Mouse (Mus musculus) lung, embryonic 15.5 days (tissue): ENCODE data around the gene Selplg. TPM values are rescaled to one million over a fixed set of nuclear protein-coding genes. Genes with fewer than 3 reads are reported as not detected.
A peak's percentile ranks its signal among the peaks of the same experiment; 100 is the strongest.
"Not testable (repeated sequence)": the region's sequence is repeated elsewhere in the genome, so short reads cannot be mapped to it uniquely, and the experiment has no call there.

Experiments
- ATAC-seq: fragments of 200-750 bp; cut with Nextera tagmentation; 2 replicates; pipeline ENCODE4 v1.8.0; 2017; ENCODE audit warnings: moderate number of reproducible peaks, borderline replicate concordance; ENCODE audit not compliant: low FRiP score, low TSS enrichment; ENCODE audit errors: extremely low read depth
- H3K27ac ChIP-seq: fragments of 300-500 bp; sonication (generic); 2 replicates; pipeline ENCODE4 v1.5.1; 2015; ENCODE audit warnings: moderate library complexity, mild to moderate bottlenecking, inconsistent platforms
- H3K27me3 ChIP-seq: fragments of 300-500 bp; sonication (generic); 2 replicates; pipeline ENCODE4 v1.6.1; 2015; ENCODE audit warnings: inconsistent platforms
- H3K36me3 ChIP-seq: fragments of 300-500 bp; sonication (generic); 2 replicates; pipeline ENCODE4 v1.6.1; 2015; ENCODE audit warnings: inconsistent platforms
- H3K4me1 ChIP-seq: fragments of 300-500 bp; sonication (generic); 2 replicates; pipeline ENCODE4 v1.6.1; 2015; ENCODE audit warnings: inconsistent platforms
- H3K4me2 ChIP-seq: fragments of 300-500 bp; sonication (generic); 2 replicates; pipeline ENCODE4 v1.6.1; 2015; ENCODE audit warnings: inconsistent platforms, mild to moderate bottlenecking, moderate library complexity
- H3K4me3 ChIP-seq: fragments of 300-500 bp; sonication (generic); 2 replicates; pipeline ENCODE4 v1.5.1; 2015; ENCODE audit warnings: mild to moderate bottlenecking, inconsistent platforms
- H3K9ac ChIP-seq: fragments of 300-500 bp; sonication (generic); 2 replicates; pipeline ENCODE4 v1.6.1; 2015; ENCODE audit warnings: inconsistent platforms
- H3K9me3 ChIP-seq: fragments of 300-500 bp; sonication (generic); 2 replicates; pipeline ENCODE4 v1.6.1; 2016; ENCODE audit warnings: inconsistent platforms
- WGBS: fragments of 180-500 bp; shearing (Covaris S2); methylation state at CpG from one replicate; pipeline ENCODE4 v1.1.7; 2015; 5-methylcytosine and 5-hydroxymethylcytosine counted together
- polyA plus RNA-seq: library from polyadenylated mRNA; unstranded; fragments of >200 nt; fragmentation: Nextera tagmentation; extraction: Ambion mirVana; gene quantifications from 2 replicates; pipeline ENCODE4 v1.2.1, GENCODE M21; 2015

Gene Selplg
- polyA plus RNA-seq, 1 experiment from 2014 or later: 8.2 TPM

DNA sequence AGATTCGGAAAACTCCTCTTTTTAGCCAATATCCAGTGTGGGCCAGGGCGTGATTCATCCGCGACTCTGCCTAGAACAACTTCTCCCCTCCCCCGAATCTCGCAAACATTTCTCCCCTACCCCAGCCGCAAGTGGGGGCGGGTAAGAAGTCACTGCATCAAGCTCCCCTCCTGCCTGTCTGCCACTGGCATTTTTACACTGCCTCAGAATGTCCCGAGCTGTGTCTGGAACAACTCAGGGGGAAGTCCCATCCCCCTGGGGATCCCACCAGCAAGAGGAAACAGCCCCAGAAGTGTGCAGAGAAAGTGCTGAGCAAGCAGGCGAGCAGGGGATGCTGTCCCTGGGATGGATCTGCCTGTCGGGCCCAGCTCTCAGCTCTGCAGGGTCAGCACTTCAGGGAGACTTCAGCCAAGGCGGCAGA, 48.9 kb downstream of the Selplg start:
- Histone ChIP-seq H3K27me3 (peaks cover 4% of the 10 kb centered on the region; the same call in 1 of the 2 replicates), H3K4me1 (peaks cover 26% of the 10 kb centered on the region), H3K9me3 (no peaks in the 10 kb centered on the region), H3K9ac (no peak overlapping the region), H3K27ac (peak overlapping the region; percentile 89), H3K4me3 (peak overlapping the region; percentile 5; the same call in 1 of the 2 replicates), H3K36me3 (no peaks in the 10 kb centered on the region), H3K4me2 (peak overlapping the region; percentile 29; the same call in 1 of the 2 replicates)
- ATAC-seq: peak; percentile 72
- 11% methylated on average over 12 of the region's 12 CpGs for WGBS

DNA sequence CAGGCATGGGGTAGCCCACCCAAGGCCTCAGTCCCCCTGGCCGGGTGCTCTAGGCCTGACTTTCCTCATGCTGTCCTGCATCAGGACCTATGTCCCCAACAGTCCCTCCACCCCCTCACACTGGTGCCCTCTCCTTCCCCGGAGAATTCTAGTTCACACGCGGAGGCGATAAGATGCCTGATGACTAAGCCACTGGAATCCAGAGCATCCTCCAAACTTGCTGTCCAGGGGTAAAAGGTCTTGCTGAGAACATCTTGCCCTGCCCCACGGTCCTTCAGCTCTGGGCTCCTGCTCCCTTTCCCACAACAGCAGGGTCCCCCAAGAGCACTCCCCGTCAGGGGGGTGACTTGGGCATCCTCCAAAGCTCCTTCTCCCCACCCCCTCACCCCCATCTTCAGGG, 49.8 kb downstream of the Selplg start:
- no peak overlapping the region for H3K9ac ChIP-seq
- H3K27me3 ChIP-seq: peaks cover 4% of the 10 kb centered on the region; the same call in 1 of the 2 replicates
- no peaks in the 10 kb centered on the region for H3K36me3 ChIP-seq
- no peaks in the 10 kb centered on the region for H3K9me3 ChIP-seq
- no peak for ATAC-seq
- no peak overlapping the region for H3K4me3 ChIP-seq
- H3K27ac ChIP-seq: peak overlapping the region; percentile 89
- no peak overlapping the region for H3K4me2 ChIP-seq
- WGBS: 76% methylated on average over 7 of the region's 7 CpGs
- H3K4me1 ChIP-seq: peaks cover 23% of the 10 kb centered on the region

DNA sequence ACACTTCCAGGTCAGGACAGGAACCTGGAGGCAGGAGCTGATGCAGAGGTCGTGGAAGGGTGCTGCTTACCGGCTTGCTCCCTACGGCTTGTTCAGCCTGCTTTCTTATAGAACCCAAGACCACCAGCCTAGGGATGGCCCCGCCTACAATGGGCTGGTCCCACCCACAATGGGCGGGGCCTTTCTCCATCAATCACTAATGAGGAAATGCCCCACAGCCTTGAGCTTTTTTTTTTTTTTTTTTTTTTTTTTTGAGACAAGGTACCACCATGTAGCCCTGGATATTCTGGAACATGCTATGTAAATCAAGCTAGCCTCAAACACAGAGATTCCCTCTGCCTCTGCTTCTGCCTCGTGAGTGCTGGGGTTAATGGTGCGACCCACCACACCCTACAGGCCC, 50.6 kb downstream of the Selplg start:
- peaks cover 23% of the 10 kb centered on the region for H3K4me1 ChIP-seq
- peaks cover 4% of the 10 kb centered on the region for H3K36me3 ChIP-seq
- H3K9ac ChIP-seq: no peak overlapping the region
- peaks cover 4% of the 10 kb centered on the region; the same call in 1 of the 2 replicates for H3K27me3 ChIP-seq
- ATAC-seq: no peak
- WGBS: 78% methylated on average over 7 of the region's 7 CpGs
- no peak overlapping the region for H3K4me2 ChIP-seq
- no peaks in the 10 kb centered on the region for H3K9me3 ChIP-seq
- no peak overlapping the region for H3K27ac ChIP-seq
- H3K4me3 ChIP-seq: no peak overlapping the region

DNA sequence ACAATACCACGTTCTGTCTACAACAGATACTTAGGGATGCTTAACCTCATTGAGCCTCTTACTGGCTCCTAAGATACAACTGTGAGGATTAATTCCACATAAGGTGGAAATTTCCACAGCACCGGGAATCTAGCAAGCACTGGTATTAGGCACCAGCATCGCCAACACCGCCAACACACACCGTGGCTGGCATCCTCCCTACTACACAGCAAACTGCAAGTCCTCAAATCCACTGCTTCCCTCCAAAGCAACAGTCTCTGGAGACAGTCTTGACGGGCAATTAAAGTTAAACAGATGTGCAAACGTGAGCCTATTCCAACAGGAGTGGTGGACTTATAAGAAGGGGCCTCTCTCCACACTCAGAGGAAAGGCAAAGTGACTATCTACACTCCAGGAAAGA, 51.2 kb downstream of the Selplg start:
- no peak for ATAC-seq
- peaks cover 23% of the 10 kb centered on the region for H3K4me1 ChIP-seq
- no peak overlapping the region for H3K4me2 ChIP-seq
- peaks cover 4% of the 10 kb centered on the region; the same call in 1 of the 2 replicates for H3K27me3 ChIP-seq
- H3K4me3 ChIP-seq: no peak overlapping the region
- no peak overlapping the region for H3K9ac ChIP-seq
- peaks cover 9% of the 10 kb centered on the region for H3K36me3 ChIP-seq
- H3K9me3 ChIP-seq: no peaks in the 10 kb centered on the region
- 78% methylated on average over 7 of the region's 7 CpGs for WGBS
- H3K27ac ChIP-seq: no peak overlapping the region

GRCm38 (mm10) chr5:113780763-113781162, 51.7 kb downstream of the Selplg start:
- Histone ChIP-seq H3K27ac (no peak overlapping the region), H3K4me1 (peaks cover 23% of the 10 kb centered on the region), H3K36me3 (peaks cover 14% of the 10 kb centered on the region), H3K27me3 (peaks cover 4% of the 10 kb centered on the region; the same call in 1 of the 2 replicates), H3K9me3 (no peaks in the 10 kb centered on the region), H3K4me2 (no peak overlapping the region), H3K9ac (no peak overlapping the region), H3K4me3 (no peak overlapping the region)
- no peak for ATAC-seq
- 81% methylated on average over 5 of the region's 5 CpGs for WGBS

DNA sequence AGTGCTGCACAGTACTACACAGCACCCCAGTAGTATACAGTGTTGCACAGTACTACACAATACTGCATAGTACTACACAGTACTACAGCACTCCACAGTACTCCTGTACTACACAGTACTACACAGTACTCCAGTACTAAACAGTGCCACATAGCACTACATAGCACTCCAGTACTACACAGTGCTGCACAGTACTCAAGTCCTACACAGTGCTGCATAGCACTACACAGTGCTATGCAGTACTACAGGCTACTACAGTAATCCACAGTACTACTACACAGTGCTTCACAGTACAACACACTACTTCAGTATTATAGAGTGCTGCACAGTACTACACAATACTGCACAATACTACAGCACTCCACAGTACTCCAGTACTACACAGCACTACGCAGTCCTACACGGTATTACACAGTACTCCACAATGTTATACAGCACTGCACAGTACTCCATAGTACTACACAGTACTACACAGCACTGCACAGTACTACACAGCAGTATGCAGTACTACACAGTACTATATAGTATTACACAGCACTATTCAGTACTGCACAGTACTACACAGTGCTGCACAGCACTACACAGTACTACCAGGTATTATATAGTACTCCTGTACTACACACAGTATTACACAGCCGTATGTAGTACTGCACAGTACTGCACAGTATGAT, 52.2 kb downstream of the Selplg start:
- H3K4me3 ChIP-seq: no peak overlapping the region
- WGBS: 95% methylated on average over 3 of the region's 3 CpGs
- ATAC-seq: no peak
- peaks cover 23% of the 10 kb centered on the region for H3K4me1 ChIP-seq
- no peak overlapping the region for H3K9ac ChIP-seq
- H3K36me3 ChIP-seq: peaks cover 19% of the 10 kb centered on the region
- peaks cover 4% of the 10 kb centered on the region; the same call in 1 of the 2 replicates for H3K27me3 ChIP-seq
- no peak overlapping the region for H3K4me2 ChIP-seq
- no peaks in the 10 kb centered on the region for H3K9me3 ChIP-seq
- H3K27ac ChIP-seq: no peak overlapping the region

- no peak for ATAC-seq
- peaks cover 19% of the 10 kb centered on the region for H3K4me1 ChIP-seq
- H3K4me3 ChIP-seq: no peak overlapping the region
- 64% methylated on average over 5 of the region's 5 CpGs for WGBS
- H3K9ac ChIP-seq: no peak overlapping the region
- peaks cover 26% of the 10 kb centered on the region for H3K36me3 ChIP-seq
- H3K27ac ChIP-seq: no peak overlapping the region
- no peak overlapping the region for H3K4me2 ChIP-seq
- H3K9me3 ChIP-seq: no peaks in the 10 kb centered on the region
- H3K27me3 ChIP-seq: peaks cover 4% of the 10 kb centered on the region; the same call in 1 of the 2 replicates
Observed at GRCm38 (mm10) chr5:113779569-113779968, 52.9 kb downstream of the Selplg start.

- H3K27ac ChIP-seq, H3K9me3 ChIP-seq, H3K9ac ChIP-seq, H3K4me3 ChIP-seq, H3K4me2 ChIP-seq, ATAC-seq, H3K27me3 ChIP-seq: not testable (repeated sequence)
- WGBS: 83% methylated on average over 8 of the region's 8 CpGs
- Histone ChIP-seq H3K4me1 (peaks cover 12% of the 10 kb centered on the region), H3K36me3 (peaks cover 30% of the 10 kb centered on the region)
Observed at GRCm38 (mm10) chr5:113777728-113778127, 54.7 kb downstream of the Selplg start.

DNA sequence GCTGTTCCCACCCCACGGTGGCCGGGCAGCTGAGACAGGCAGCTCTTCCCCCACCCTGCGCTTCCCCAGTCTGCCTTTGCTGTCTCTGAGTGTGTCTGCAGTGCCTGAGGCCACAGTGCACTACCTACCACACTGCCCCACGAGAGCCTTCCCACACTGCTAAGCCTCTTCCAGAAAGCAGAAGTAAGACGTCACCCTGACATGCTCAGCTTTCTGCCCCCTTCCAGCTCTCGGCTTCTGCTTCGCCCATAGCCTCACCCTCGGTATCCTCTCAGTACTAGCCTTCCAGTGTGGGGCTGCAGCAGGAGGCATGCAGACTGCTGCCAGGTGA, 55.6 kb downstream of the Selplg start:
- Histone ChIP-seq H3K4me1 (peaks cover 10% of the 10 kb centered on the region), H3K27ac (no peak overlapping the region), H3K9me3 (no peaks in the 10 kb centered on the region), H3K9ac (no peak overlapping the region), H3K27me3 (no peaks in the 10 kb centered on the region), H3K4me3 (no peak overlapping the region), H3K36me3 (peaks cover 30% of the 10 kb centered on the region), H3K4me2 (no peak overlapping the region)
- 84% methylated on average over 8 of the region's 8 CpGs for WGBS
- ATAC-seq: no peak

DNA sequence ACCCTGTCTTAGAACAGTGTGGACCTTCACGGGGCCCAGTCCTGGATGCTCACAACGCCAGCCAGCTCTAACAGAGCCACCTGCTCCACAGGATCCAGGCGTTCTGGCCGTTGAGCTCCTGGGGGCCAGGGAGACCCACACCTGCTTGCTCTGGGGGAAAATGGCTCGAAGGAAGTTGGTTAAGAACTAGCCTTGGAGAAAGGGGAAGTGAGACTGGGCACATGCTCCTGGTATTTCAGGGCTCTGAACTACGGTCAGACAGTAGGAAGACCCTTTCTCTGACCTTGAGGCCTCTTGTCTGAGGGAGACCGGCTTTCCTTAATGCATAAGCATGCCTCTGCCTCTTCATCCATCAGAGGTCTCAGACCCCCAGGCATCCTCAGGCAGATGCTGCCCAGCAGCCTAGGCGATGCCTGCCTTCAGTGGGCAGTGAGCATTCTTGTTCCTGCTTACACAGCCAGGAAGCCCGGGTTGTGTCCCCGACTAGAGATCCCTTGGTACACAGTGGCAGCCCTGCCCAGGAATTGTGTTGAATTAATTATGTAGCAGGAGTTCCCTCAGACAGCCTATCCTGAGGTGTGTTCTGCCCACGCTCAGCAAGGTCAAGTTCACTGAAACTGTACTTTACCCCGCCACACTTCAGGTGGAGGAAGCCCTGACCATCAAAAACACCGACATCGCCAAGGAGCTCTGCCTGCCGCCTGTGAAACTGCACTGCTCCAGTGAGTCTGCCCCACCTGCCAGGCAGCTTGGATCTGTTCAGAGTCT, 56.1 kb downstream of the Selplg start:
- Histone ChIP-seq H3K27me3 (no peaks in the 10 kb centered on the region), H3K4me2 (no peak overlapping the region), H3K4me3 (no peak overlapping the region), H3K27ac (no peak overlapping the region), H3K9me3 (no peaks in the 10 kb centered on the region), H3K4me1 (peaks cover 10% of the 10 kb centered on the region), H3K36me3 (peaks cover 30% of the 10 kb centered on the region), H3K9ac (no peak overlapping the region)
- ATAC-seq: no peak
- 92% methylated on average over 15 of the region's 15 CpGs for WGBS

DNA sequence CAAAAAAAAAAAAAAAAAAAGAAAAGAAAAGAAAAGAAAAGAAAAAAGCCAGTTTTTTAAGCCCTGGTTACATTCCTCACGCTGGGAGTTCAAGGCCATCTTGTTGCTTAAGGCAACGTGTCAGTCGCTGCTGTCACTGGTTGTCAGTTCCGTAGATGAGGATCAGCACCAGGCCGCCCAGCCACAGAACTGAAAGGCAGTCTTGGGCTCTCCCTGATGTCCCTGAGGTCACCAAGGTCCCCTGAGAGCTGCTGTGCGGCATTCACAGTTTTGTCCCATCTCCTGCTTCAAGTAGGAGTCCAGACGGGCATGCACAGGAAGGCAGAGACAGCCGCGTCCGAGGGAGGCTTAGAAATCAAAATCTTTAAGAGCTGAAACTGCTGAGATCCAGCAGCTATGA, 56.9 kb downstream of the Selplg start:
- Histone ChIP-seq H3K4me3 (no peak overlapping the region), H3K9me3 (no peaks in the 10 kb centered on the region), H3K9ac (no peak overlapping the region), H3K4me2 (no peak overlapping the region), H3K4me1 (peaks cover 13% of the 10 kb centered on the region), H3K27me3 (no peaks in the 10 kb centered on the region), H3K36me3 (peaks cover 30% of the 10 kb centered on the region), H3K27ac (no peak overlapping the region)
- WGBS: 89% methylated on average over 10 of the region's 10 CpGs
- ATAC-seq: no peak

DNA sequence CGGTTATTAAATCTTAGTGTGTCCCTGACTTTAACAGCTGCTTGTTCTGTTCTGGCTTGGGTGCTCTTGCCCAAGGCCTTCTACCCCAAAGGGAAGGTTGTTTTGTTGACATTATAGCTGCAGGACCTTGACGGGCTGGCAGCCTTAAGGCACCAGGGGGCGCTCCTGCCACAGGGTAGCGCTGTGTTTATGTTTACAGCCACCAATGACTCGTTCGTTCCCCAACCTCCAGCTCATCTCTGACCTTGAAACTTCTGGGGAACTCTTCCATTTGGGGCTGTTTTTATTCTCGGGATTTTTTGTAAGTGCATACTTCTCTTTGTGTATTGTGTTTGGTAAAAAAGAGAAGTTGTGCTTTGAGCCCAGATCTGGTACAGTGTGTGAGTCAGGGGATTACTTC, 58.8 kb downstream of the Selplg start:
- peaks cover 26% of the 10 kb centered on the region for H3K4me1 ChIP-seq
- WGBS: under 1% methylated on average over 7 of the region's 7 CpGs
- H3K4me2 ChIP-seq: peak overlapping the region; percentile 89
- H3K4me3 ChIP-seq: peak overlapping the region; percentile 99
- no peaks in the 10 kb centered on the region for H3K27me3 ChIP-seq
- ATAC-seq: no peak
- peaks cover 32% of the 10 kb centered on the region for H3K36me3 ChIP-seq
- no peaks in the 10 kb centered on the region for H3K9me3 ChIP-seq
- no peak overlapping the region for H3K27ac ChIP-seq
- peak overlapping the region; percentile 57 for H3K9ac ChIP-seq
